Mouse (Mus musculus): ENCODE measurements around the gene Csf2rb2. TPM values are rescaled to one million over a fixed set of nuclear protein-coding genes. Genes with fewer than 3 reads are reported as not detected.

Gene Csf2rb2
- polyA plus RNA-seq, 1 experiment from 2014 or later, result 0.09 TPM

- ChIA-PET POLR2A (interaction anchor here (0.6 kb wide), 1 partner anchor 41 kb away, joined by 6 read pairs; no protein-coding TSS in a partner anchor), CTCF (no interaction called here)
- H3K27me3 ChIP-seq, result peaks cover 12% of the 10 kb centered on the region
- no peak for ATAC-seq
- TF ChIP-seq CTCF (IDR thresholded peaks at IDR 0.05), result no peak
- in situ Hi-C loops (cut with MboI; ENCODE audit: low pct_unique_long_range_greater_than_20kb), result no loop called here
- DNase-seq (ENCODE audit: low read depth, low spot score), result no peak
Measured at GRCm38 (mm10) chr15:78234823-78235509, 70.6 kb downstream of the Csf2rb2 start.

Other genes starting within 250 kb of the Csf2rb2 start
- not detected for gene Cacng2, start 185.7 kb downstream of the Csf2rb2 start, polyA plus RNA-seq (2021)
- gene Ift27, start 131.6 kb downstream of the Csf2rb2 start, polyA plus RNA-seq (2021), result 32.2 TPM
- gene Pvalb, start 99.3 kb downstream of the Csf2rb2 start, polyA plus RNA-seq (2021), result not detected
- 0.53 TPM for gene Ncf4, start 60.9 kb downstream of the Csf2rb2 start, polyA plus RNA-seq (2021)
- gene Csf2rb, start 20.0 kb upstream of the Csf2rb2 start, polyA plus RNA-seq (2021), result 0.36 TPM
- gene Tex33, start 90.2 kb upstream of the Csf2rb2 start, polyA plus RNA-seq (2021), result not detected
- gene Tst, start 100.2 kb upstream of the Csf2rb2 start, polyA plus RNA-seq (2021), result 23.8 TPM
- 61.9 TPM for gene Mpst, start 100.7 kb upstream of the Csf2rb2 start, polyA plus RNA-seq (2021)
- gene Kctd17, start 122.8 kb upstream of the Csf2rb2 start, polyA plus RNA-seq (2021), result 157 TPM
- gene Tmprss6, start 162.9 kb upstream of the Csf2rb2 start, polyA plus RNA-seq (2021), result 155 TPM
- 1.5 TPM for gene Il2rb, start 189.6 kb upstream of the Csf2rb2 start, polyA plus RNA-seq (2021)
- 16.9 TPM for gene C1qtnf6, start 225.7 kb upstream of the Csf2rb2 start, polyA plus RNA-seq (2021)
- gene Sstr3, start 239.0 kb upstream of the Csf2rb2 start, polyA plus RNA-seq (2021), result 0.09 TPM